Mouse (Mus musculus) gastrocnemius, adult 8-10 months (tissue): ENCODE results near the gene Osbpl5. TPM values are rescaled to one million over a fixed set of nuclear protein-coding genes. Genes with fewer than 3 reads are reported as not detected.
A peak's percentile ranks its signal among the peaks of the same experiment; 100 is the strongest.

Experiments
- DNase-seq, 2 experiments: peaks; one replicate each; pipeline ENCODE4 v3.0.0; 2022; ENCODE audit warnings: low spot score in 2 of 2
- total RNA-seq, 4 experiments: library from RNA; stranded (reverse); gene quantifications; 2 replicates each; pipeline ENCODE4 v1.2.4; 2022

Gene Osbpl5
- total RNA-seq, 4 experiments from 2014 or later: 11.2 to 17.7 (median 14.1) TPM

GRCm38 (mm10) chr7:143755357-143756124, 1.2 kb downstream of the Osbpl5 start:
- no peak for DNase-seq

- peak in 1 of 2 experiments; percentile 50 for DNase-seq
Observed at GRCm38 (mm10) chr7:143753990-143754715, 2.6 kb downstream of the Osbpl5 start.

GRCm38 (mm10) chr7:143752606-143753005, 4.2 kb downstream of the Osbpl5 start:
- DNase-seq: no peak

GRCm38 (mm10) chr7:143752056-143752455, 4.7 kb downstream of the Osbpl5 start:
- DNase-seq: no peak

GRCm38 (mm10) chr7:143751380-143751779, 5.4 kb downstream of the Osbpl5 start:
- no peak for DNase-seq

- DNase-seq: no peak
Observed at GRCm38 (mm10) chr7:143749045-143749444, 7.7 kb downstream of the Osbpl5 start.

- peak; percentile 78 to 79 for DNase-seq
Observed at GRCm38 (mm10) chr7:143748041-143748868, 8.5 kb downstream of the Osbpl5 start.

- DNase-seq: no peak
Observed at GRCm38 (mm10) chr7:143740653-143741052, 16.1 kb downstream of the Osbpl5 start.

- peak; percentile 72 to 80 for DNase-seq
Observed at GRCm38 (mm10) chr7:143739511-143740461, 17.0 kb downstream of the Osbpl5 start.

- no peak for DNase-seq
Observed at GRCm38 (mm10) chr7:143738601-143739006, 18.2 kb downstream of the Osbpl5 start.

GRCm38 (mm10) chr7:143738194-143738593, 18.6 kb downstream of the Osbpl5 start:
- no peak for DNase-seq

- DNase-seq: no peak
Observed at GRCm38 (mm10) chr7:143733746-143734145, 23.0 kb downstream of the Osbpl5 start.

- DNase-seq: peak in 1 of 2 experiments; percentile 33
Observed at GRCm38 (mm10) chr7:143729886-143730285, 26.9 kb downstream of the Osbpl5 start.

GRCm38 (mm10) chr7:143726396-143726795, 30.4 kb downstream of the Osbpl5 start:
- no peak for DNase-seq

GRCm38 (mm10) chr7:143723841-143724240, 32.9 kb downstream of the Osbpl5 start:
- no peak for DNase-seq

- DNase-seq: no peak
Observed at GRCm38 (mm10) chr7:143722646-143723045, 34.1 kb downstream of the Osbpl5 start.

- DNase-seq: no peak
Observed at GRCm38 (mm10) chr7:143717811-143718210, 39.0 kb downstream of the Osbpl5 start.

- no peak for DNase-seq
Observed at GRCm38 (mm10) chr7:143713421-143713820, 43.4 kb downstream of the Osbpl5 start.

- DNase-seq: no peak
Observed at GRCm38 (mm10) chr7:143712771-143713348, 43.9 kb downstream of the Osbpl5 start.

GRCm38 (mm10) chr7:143712023-143712422, 44.8 kb downstream of the Osbpl5 start:
- DNase-seq: no peak
